Mouse (Mus musculus): ENCODE results near the gene Nckap1l. TPM values are rescaled to one million over a fixed set of nuclear protein-coding genes. Genes with fewer than 3 reads are reported as not detected.

Nckap1l gene
- polyA plus RNA-seq, 1 experiment from 2014 or later: 2.7 TPM

DNA sequence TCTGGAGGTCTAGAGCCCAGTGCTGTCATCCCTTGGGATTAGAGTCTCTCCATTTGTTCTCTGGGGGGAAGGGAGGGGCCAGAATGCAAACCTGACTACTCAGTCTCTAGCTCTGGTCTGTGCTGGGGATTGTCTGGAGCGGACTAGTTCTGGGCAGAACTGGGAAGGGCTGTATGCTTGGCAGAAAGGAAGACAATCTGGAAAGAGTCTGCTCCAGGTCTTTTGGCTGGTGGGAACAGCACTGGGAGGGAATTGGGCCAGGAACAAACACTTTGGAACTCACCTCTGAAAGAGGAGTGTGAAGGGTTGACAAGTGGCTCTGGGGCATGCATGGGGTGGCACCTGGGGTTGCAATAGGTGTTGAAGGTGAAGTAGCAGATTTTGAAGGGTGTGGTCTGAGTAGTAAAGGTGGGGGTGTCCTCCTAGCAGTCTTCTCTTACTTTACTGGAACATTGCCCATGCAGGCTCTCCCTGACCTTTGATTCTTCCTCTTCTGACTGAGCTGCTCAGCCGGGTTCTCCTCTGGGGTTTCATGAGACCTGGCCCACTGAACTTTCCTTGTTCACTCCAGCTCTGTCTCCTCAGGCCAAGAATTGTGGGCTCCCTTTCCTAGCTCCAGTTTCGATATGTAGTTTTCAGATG, 69.0 kb downstream of the Nckap1l start:
- peaks cover 10% of the 10 kb centered on the region for H3K4me1 ChIP-seq (replicated peaks; ENCODE audit: control insufficient read depth, insufficient read depth, low read length)
- H3K27ac ChIP-seq (ENCODE audit: low read depth, low read length): no peak overlapping the region
- H3K9ac ChIP-seq (ENCODE audit: low read depth, low read length): no peak overlapping the region
- no peaks in the 10 kb centered on the region for H3K27me3 ChIP-seq (ENCODE audit: control insufficient read depth, insufficient read depth, low read length)
- ATAC-seq (ENCODE audit: low FRiP score) (no peak), DNase-seq (ENCODE audit: low spot score) (no peak)
- no peaks in the 10 kb centered on the region; the same call in 1 of the 2 replicates for H3K36me3 ChIP-seq (ENCODE audit: control insufficient read depth, insufficient read depth, low read length)
- 74% methylated on average over 3 of the region's 3 CpGs for WGBS
- no peak overlapping the region for H3K4me2 ChIP-seq (replicated peaks; ENCODE audit: low read depth, low read length)
- no peak overlapping the region for H3K4me3 ChIP-seq (ENCODE audit: low read depth, low read length)
- H3K9me3 ChIP-seq (ENCODE audit: control insufficient read depth, low read length): no peaks in the 10 kb centered on the region

DNA sequence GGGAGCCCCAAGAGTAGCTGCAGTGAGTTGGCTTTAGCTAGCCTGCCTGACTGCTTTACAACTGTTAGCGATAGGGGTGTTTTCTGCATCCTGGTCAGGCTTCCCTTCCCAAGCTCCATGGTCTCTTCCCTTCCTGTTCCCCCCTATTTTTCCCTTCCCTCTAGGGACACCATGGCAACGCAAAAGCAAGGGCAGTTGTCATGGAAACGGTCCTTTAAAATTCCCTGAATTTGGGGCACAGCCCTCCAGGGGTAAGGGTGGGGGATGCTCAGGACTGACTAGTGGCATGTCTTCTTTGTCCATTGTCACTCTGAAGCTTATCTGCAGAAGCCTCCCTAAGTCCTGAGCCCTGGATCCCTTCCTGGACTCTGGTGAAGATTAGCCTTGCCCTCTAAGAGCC, 69.6 kb downstream of the Nckap1l start:
- 47% methylated on average over 3 of the region's 3 CpGs for WGBS
- ATAC-seq (ENCODE audit: low FRiP score) (no peak), DNase-seq (ENCODE audit: low spot score) (peak; percentile 44)
- peaks cover 10% of the 10 kb centered on the region for H3K4me1 ChIP-seq (replicated peaks; ENCODE audit: control insufficient read depth, insufficient read depth, low read length)
- no peaks in the 10 kb centered on the region for H3K27me3 ChIP-seq (ENCODE audit: control insufficient read depth, insufficient read depth, low read length)
- H3K9ac ChIP-seq (ENCODE audit: low read depth, low read length): no peak overlapping the region
- no peaks in the 10 kb centered on the region; the same call in 1 of the 2 replicates for H3K36me3 ChIP-seq (ENCODE audit: control insufficient read depth, insufficient read depth, low read length)
- no peaks in the 10 kb centered on the region for H3K9me3 ChIP-seq (ENCODE audit: control insufficient read depth, low read length)
- no peak overlapping the region for H3K4me3 ChIP-seq (ENCODE audit: low read depth, low read length)
- no peak overlapping the region for H3K27ac ChIP-seq (ENCODE audit: low read depth, low read length)
- H3K4me2 ChIP-seq (replicated peaks; ENCODE audit: low read depth, low read length): no peak overlapping the region

- 0 out of 2 replicates have a peak overlapping the region, but pooled peaks have one; percentile 7 for H3K27ac ChIP-seq (ENCODE audit: low read depth, low read length)
- H3K9ac ChIP-seq (ENCODE audit: low read depth, low read length): no peak overlapping the region
- H3K9me3 ChIP-seq (ENCODE audit: control insufficient read depth, low read length): no peaks in the 10 kb centered on the region
- peak; percentile 65 for ATAC-seq (ENCODE audit: low FRiP score)
- no peaks in the 10 kb centered on the region; the same call in 1 of the 2 replicates for H3K36me3 ChIP-seq (ENCODE audit: control insufficient read depth, insufficient read depth, low read length)
- H3K4me3 ChIP-seq (ENCODE audit: low read depth, low read length): no peak overlapping the region
- H3K27me3 ChIP-seq (ENCODE audit: control insufficient read depth, insufficient read depth, low read length): no peaks in the 10 kb centered on the region
- H3K4me1 ChIP-seq (replicated peaks; ENCODE audit: control insufficient read depth, insufficient read depth, low read length): no peaks in the 10 kb centered on the region
- WGBS: 7% methylated on average over 5 of the region's 5 CpGs
- peak; percentile 87 for DNase-seq (ENCODE audit: low spot score)
- no peak overlapping the region for H3K4me2 ChIP-seq (replicated peaks; ENCODE audit: low read depth, low read length)
Observed at GRCm38 (mm10) chr15:103530372-103530771, 76.8 kb downstream of the Nckap1l start.

- Histone ChIP-seq H3K4me3 (ENCODE audit: low read depth, low read length) (no peak overlapping the region), H3K4me1 (replicated peaks; ENCODE audit: control insufficient read depth, insufficient read depth, low read length) (no peaks in the 10 kb centered on the region), H3K9me3 (ENCODE audit: control insufficient read depth, low read length) (no peaks in the 10 kb centered on the region), H3K4me2 (replicated peaks; ENCODE audit: low read depth, low read length) (no peak overlapping the region), H3K36me3 (ENCODE audit: control insufficient read depth, insufficient read depth, low read length) (no peaks in the 10 kb centered on the region), H3K27me3 (ENCODE audit: control insufficient read depth, insufficient read depth, low read length) (no peaks in the 10 kb centered on the region; the same call in 1 of the 2 replicates), H3K9ac (ENCODE audit: low read depth, low read length) (no peak overlapping the region), H3K27ac (ENCODE audit: low read depth, low read length) (no peak overlapping the region)
- DNase-seq (ENCODE audit: low spot score) (no peak), ATAC-seq (ENCODE audit: low FRiP score) (no peak)
- 90% methylated on average over 7 of the region's 7 CpGs for WGBS
Observed at GRCm38 (mm10) chr15:103534054-103534620, 80.5 kb downstream of the Nckap1l start.

DNA sequence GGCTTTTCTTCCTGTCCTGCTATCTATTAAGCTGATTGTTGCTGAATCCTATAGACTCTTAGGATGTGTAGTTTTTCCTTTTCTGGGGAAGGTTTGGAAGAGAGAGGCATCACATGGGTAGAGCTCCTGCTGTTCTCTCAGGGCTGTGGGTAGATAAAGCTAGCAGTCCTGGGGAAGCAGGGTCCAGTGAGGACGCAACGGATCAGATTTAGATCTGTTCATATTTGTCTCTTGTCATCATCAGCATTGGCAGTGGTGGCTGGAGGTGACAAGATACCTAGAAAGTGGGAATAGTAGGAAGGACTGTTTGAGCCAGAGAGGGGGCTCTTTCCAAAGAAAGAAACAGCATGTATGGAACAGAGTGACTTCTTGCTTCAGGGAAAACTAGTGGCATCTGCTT, 81.4 kb downstream of the Nckap1l start:
- H3K27ac ChIP-seq (ENCODE audit: low read depth, low read length): no peak overlapping the region
- H3K4me2 ChIP-seq (replicated peaks; ENCODE audit: low read depth, low read length): no peak overlapping the region
- ATAC-seq (ENCODE audit: low FRiP score) (no peak), DNase-seq (ENCODE audit: low spot score) (no peak)
- H3K4me3 ChIP-seq (ENCODE audit: low read depth, low read length): no peak overlapping the region
- no peak overlapping the region for H3K9ac ChIP-seq (ENCODE audit: low read depth, low read length)
- no peaks in the 10 kb centered on the region for H3K4me1 ChIP-seq (replicated peaks; ENCODE audit: control insufficient read depth, insufficient read depth, low read length)
- H3K9me3 ChIP-seq (ENCODE audit: control insufficient read depth, low read length): no peaks in the 10 kb centered on the region
- H3K36me3 ChIP-seq (ENCODE audit: control insufficient read depth, insufficient read depth, low read length): no peaks in the 10 kb centered on the region
- no peaks in the 10 kb centered on the region; the same call in 1 of the 2 replicates for H3K27me3 ChIP-seq (ENCODE audit: control insufficient read depth, insufficient read depth, low read length)
- 70% methylated on average over 2 of the region's 2 CpGs for WGBS

GRCm38 (mm10) chr15:103535786-103536185, 82.2 kb downstream of the Nckap1l start:
- no peaks in the 10 kb centered on the region for H3K36me3 ChIP-seq (ENCODE audit: control insufficient read depth, insufficient read depth, low read length)
- no peak overlapping the region for H3K9ac ChIP-seq (ENCODE audit: low read depth, low read length)
- no peak overlapping the region for H3K4me2 ChIP-seq (replicated peaks; ENCODE audit: low read depth, low read length)
- DNase-seq (ENCODE audit: low spot score) (no peak), ATAC-seq (ENCODE audit: low FRiP score) (no peak)
- H3K4me1 ChIP-seq (replicated peaks; ENCODE audit: control insufficient read depth, insufficient read depth, low read length): no peaks in the 10 kb centered on the region
- H3K27me3 ChIP-seq (ENCODE audit: control insufficient read depth, insufficient read depth, low read length): no peaks in the 10 kb centered on the region; the same call in 1 of the 2 replicates
- no peak overlapping the region for H3K27ac ChIP-seq (ENCODE audit: low read depth, low read length)
- WGBS: 67% methylated on average over 1 of the region's 1 CpGs
- H3K9me3 ChIP-seq (ENCODE audit: control insufficient read depth, low read length): no peaks in the 10 kb centered on the region
- no peak overlapping the region for H3K4me3 ChIP-seq (ENCODE audit: low read depth, low read length)

DNA sequence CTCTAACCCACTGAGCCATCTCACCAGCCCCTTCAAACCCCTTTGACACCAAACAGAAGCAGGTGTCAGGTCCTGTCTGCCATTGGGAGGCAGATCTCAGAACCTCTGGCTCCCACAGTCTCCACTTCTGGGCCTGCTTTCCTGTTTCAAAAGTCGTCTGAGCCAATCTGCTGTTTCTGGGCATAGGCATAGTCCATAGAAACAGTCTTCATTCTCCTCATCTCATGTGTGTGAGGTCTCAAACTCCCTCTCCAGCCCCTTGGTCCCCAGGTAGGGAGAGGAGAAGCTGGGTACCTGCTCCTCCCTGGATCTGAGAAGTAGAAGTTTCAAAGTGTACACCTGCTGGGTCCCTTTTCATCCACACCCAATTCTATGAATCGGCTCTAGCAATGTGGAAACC, 82.9 kb downstream of the Nckap1l start:
- no peaks in the 10 kb centered on the region for H3K36me3 ChIP-seq (ENCODE audit: control insufficient read depth, insufficient read depth, low read length)
- WGBS: 33% methylated on average over 2 of the region's 2 CpGs
- no peaks in the 10 kb centered on the region; the same call in 1 of the 2 replicates for H3K27me3 ChIP-seq (ENCODE audit: control insufficient read depth, insufficient read depth, low read length)
- peak overlapping the region; percentile 71; the same call in 1 of the 2 replicates for H3K9ac ChIP-seq (ENCODE audit: low read depth, low read length)
- H3K4me2 ChIP-seq (replicated peaks; ENCODE audit: low read depth, low read length): peak overlapping the region; percentile 96
- DNase-seq (ENCODE audit: low spot score) (no peak), ATAC-seq (ENCODE audit: low FRiP score) (no peak)
- no peaks in the 10 kb centered on the region for H3K4me1 ChIP-seq (replicated peaks; ENCODE audit: control insufficient read depth, insufficient read depth, low read length)
- no peak overlapping the region for H3K27ac ChIP-seq (ENCODE audit: low read depth, low read length)
- H3K9me3 ChIP-seq (ENCODE audit: control insufficient read depth, low read length): no peaks in the 10 kb centered on the region
- peak overlapping the region; percentile 79; the same call in 1 of the 2 replicates for H3K4me3 ChIP-seq (ENCODE audit: low read depth, low read length)

DNA sequence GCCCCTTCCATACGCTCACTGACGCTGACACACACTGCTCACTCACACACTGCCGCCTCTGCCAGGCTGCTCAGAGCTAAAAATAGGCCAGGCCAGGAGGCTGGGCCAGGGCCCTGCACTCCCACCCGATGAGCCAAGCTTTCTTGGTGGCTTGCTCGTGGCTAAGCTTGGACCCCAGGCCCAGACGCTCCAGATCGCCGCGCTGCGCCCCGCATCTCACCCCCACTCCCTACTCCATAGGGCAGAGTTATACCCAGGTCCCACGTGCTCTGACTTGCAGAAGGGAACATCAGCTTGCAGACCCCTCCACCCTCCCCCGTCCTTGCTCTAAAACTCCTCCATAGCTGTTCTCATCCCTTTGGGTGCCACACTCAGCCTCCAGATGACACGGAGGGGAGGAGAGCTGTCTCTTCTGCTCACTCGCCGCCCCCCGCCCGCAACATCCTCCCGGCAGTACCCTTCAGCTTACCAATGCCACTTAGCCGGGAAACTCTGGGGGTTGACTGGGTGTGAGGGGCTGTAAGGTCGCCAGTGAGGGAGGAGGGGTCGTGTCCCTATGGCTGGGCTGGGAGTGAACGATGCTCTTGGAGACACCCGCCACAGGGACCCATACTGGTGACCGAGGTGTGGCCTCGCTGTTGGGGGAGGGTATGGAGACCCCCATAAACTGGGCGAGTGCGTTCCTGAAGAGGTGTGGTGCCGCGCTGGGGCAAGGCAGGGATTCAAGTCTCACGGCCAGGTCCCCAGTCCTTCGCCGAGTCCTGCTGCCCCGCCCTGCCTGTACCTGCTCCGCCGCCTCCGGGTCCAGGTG, 83.6 kb downstream of the Nckap1l start:
- Histone ChIP-seq H3K27me3 (ENCODE audit: control insufficient read depth, insufficient read depth, low read length) (no peaks in the 10 kb centered on the region; the same call in 1 of the 2 replicates), H3K4me1 (replicated peaks; ENCODE audit: control insufficient read depth, insufficient read depth, low read length) (no peaks in the 10 kb centered on the region), H3K4me2 (replicated peaks; ENCODE audit: low read depth, low read length) (peak overlapping the region; percentile 96), H3K36me3 (ENCODE audit: control insufficient read depth, insufficient read depth, low read length) (no peaks in the 10 kb centered on the region), H3K27ac (ENCODE audit: low read depth, low read length) (no peak overlapping the region), H3K9me3 (ENCODE audit: control insufficient read depth, low read length) (no peaks in the 10 kb centered on the region), H3K4me3 (ENCODE audit: low read depth, low read length) (peak overlapping the region; percentile 79), H3K9ac (ENCODE audit: low read depth, low read length) (peak overlapping the region; percentile 71)
- DNase-seq (ENCODE audit: low spot score): peak; percentile 49
- ATAC-seq (ENCODE audit: low FRiP score): peak; percentile 66
- WGBS: under 1% methylated on average over 37 of the region's 37 CpGs
